Mouse (Mus musculus) MEL-GATA-1-ER (cell line): ENCODE results near the gene Vmn1r203.
"Not testable (repeated sequence)": the region's sequence is repeated elsewhere in the genome, so short reads cannot be mapped to it uniquely, and the experiment has no call there.

ENCODE experiments used
- DNase-seq: peaks from one replicate; pipeline ENCODE4 v3.0.0-alpha.2; 2012; ENCODE audit warnings: low read depth; ENCODE audit errors: extremely low read depth

Vmn1r203 gene

DNA sequence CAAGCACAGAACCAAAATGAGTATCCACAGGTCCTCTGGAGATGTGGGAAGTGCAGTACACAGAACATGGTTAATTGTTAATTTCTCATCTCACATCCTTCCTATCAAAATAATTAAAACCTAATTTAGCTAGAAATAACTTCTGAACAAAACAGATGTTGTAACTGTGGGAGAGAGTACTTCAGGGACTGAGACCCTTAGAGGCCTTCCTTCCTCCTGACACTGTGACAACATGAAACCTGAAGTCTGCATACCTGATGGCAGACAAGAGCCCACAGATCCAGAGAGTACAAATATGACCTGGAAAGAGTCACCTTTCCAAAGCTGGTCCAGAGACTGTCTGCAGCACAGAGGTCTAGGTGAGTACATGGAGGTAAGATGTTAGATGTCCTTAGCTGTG, at the start of gene Vmn1r203:
Gene Vmn1r203, plus strand, starts transcription at position 301 of the 400 bp plus-strand sequence.
- DNase-seq: no peak

DNA sequence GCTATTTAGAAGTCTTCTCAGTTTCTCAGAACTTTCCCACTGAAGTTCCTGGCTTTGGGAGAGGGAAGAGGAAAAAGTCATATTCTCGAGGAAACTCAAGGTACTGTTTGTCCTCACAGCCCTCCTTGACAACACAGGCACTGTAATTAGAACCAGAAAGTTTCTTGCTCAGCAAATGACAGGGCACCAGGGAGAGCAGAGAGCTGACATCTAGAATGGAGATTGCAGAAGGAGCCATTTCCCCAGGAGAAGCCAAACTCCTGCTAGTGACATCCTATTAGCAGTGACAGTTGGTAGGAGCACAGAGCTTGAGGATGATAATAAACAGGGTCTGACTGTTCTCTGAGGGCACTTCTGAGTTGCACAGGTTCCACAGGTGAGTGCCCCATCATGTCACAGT, 46.3 kb upstream of the Vmn1r203 start, which contains the start of gene Vmn1r201:
Gene Vmn1r201, plus strand, starts transcription at position 301 of the 400 bp plus-strand sequence.
- DNase-seq: no peak

DNA sequence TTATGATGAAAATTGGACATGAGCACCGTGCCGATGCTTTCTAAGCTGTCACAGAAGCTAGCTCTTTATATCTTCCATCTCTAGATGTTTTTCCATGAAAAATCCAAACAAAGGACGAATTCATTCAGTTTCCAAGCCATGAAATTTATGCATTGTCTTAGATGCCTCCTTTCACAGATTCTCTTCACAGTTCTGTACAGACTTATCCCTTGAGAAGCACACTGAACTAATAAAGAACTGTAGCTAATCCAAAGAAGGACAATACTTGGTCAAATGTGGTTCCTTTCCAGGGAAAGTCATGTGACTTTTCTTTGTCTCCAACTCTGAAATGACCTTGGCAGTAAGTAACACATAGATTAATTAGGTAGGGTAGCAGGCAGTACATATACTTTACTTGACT, 15.5 kb upstream of the Vmn1r203 start:
- no peak for DNase-seq

DNA sequence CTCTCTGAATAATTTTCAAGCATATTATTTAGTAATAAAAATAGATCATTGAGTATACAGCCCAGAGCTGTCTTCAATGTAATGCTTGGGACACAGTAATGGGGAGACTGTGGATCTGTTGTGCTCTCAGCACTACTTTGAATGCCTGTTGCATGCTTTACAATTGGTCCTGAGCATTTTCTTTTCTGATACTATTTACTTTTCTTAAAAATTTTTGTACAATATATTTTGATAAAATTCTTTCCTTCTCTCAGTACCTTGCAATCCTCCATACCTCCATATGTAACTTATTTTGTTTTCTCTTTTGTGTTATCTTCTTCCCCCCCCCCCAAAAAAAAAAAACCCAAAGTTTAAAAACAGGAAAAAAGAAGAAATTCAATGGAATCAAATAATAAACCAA, 12.6 kb upstream of the Vmn1r203 start, which contains the start of gene Vmn1r202:
Gene Vmn1r202, minus strand, starts transcription at position 101 of the 400 bp plus-strand sequence.
- DNase-seq: no peak

DNA sequence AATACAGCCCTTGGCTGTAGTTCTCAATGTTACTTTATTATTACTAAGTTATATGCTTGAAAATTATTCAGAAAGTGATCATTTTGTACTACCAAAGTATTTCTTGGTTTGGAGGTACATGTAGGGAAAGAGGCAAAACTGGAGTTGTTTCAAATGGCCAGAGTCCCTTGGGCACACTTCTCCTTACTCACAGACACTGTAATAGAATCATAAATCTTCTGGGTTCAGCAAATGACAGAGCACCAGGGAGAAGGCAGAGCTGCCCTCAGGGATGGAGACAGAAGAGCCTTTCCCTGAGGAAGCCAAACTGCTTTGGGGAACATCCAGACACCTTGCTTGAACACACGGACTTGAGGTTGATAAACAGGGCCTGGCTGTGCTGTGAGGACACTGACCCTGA, 35.0 kb downstream of the Vmn1r203 start, which contains the start of gene Vmn1r204:
Gene Vmn1r204, plus strand, starts transcription at position 301 of the 400 bp plus-strand sequence.
- not testable (repeated sequence) for DNase-seq

DNA sequence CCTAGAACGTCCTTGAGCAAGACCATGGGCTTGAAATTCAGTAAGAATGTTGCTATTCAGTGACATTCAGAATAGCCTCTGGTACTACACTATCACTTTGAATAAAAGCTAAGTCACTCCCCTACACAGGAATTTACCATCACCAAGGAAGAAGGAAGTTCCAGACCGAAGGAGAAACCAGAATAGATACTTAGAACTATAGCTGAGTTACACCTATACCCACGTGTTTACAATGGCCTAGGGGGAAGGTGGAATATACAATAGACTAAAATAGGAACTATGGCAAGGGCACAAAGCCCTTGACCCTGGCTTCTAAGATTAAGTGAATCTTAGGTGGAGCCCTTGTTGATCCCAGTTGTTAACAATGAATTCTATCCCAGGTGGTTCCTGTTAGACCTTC, 57.0 kb downstream of the Vmn1r203 start:
- DNase-seq: not testable (repeated sequence)
